Mouse (Mus musculus): ENCODE data around the gene Mepce. TPM values are rescaled to one million over a fixed set of nuclear protein-coding genes. Genes with fewer than 3 reads are reported as not detected.
A peak's percentile ranks its signal among the peaks of the same experiment; 100 is the strongest.

Mepce gene
- total and polyA plus RNA-seq, 3 experiments: 27.8 to 173 (median 53.9) TPM

DNA sequence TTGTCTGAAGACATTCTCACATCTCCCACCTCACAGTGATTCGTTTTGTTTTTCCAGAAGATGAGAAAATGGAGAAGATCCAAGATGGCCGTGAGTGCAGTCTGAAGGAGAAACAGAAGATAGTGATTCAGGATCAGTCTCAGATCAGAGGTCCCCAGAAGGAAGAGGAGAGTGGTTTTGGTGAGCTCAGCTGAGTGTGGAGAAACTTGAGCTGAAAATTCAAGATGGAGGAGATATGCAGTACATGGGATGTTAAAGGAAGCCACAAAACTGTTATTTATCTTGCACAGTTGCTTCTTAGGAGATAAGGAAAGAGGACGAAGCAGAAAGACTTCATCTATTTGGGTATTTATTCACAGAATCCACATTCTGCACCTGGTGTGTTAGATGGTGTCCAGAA is 13.5 kb upstream of the Mepce start:
- ATAC-seq (ENCODE audit: extremely low read depth, insufficient number of reproducible peaks, low FRiP score, poor library complexity, severe bottlenecking) (no peak), DNase-seq (ENCODE audit: low spot score) (no peak)
- Histone ChIP-seq H3K27me3 (ENCODE audit: insufficient read depth, low read length) (peaks cover 14% of the 10 kb centered on the region), H3K4me3 (ENCODE audit: low read depth, low read length) (no peak overlapping the region), H3K9me3 (replicated peaks) (no peaks in the 10 kb centered on the region), H3K4me1 (ENCODE audit: insufficient read depth, low read depth, low read length) (no peaks in the 10 kb centered on the region), H3K36me3 (replicated peaks) (no peaks in the 10 kb centered on the region)
- TF ChIP-seq TAL1 (conservative IDR thresholded peaks at IDR 0.05; ENCODE audit: low read depth, low read length) (no peak), GATA1 (IDR thresholded peaks at IDR 0.05; ENCODE audit: borderline replicate concordance, low read length) (no peak), CTCF (IDR thresholded peaks at IDR 0.05; ENCODE audit: low read depth, low read length) (no peak), POLR2AphosphoS5 (IDR thresholded peaks at IDR 0.05; ENCODE audit: insufficient replicate concordance, low read depth, low read length) (no peak), GATA2 (IDR thresholded peaks at IDR 0.05; ENCODE audit: borderline replicate concordance, low read depth, low read length) (no peak)

DNA sequence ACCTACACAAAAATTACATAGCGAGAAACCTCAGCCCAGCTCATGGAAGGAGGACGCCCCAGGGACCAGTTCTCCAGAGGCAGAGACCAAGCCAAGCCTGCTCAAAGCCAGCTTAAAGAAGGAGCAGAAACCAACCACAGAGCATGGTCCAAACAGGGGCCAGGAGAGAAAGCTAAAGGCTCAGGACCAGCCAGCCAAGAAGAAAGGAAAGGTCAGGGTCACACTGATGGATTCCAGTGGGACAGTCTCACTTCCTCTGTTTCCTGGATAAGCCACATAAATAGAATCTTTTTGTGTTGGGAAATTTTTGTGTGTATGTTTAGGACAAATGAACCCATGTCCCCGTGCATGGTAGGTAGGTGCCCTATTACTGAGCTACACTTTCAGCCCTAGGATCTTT is 9.2 kb upstream of the Mepce start:
- Histone ChIP-seq H3K4me1 (ENCODE audit: insufficient read depth, low read depth, low read length) (no peaks in the 10 kb centered on the region), H3K27me3 (ENCODE audit: insufficient read depth, low read length) (peaks cover 12% of the 10 kb centered on the region), H3K9me3 (replicated peaks) (no peaks in the 10 kb centered on the region), H3K4me3 (ENCODE audit: low read depth, low read length) (no peak overlapping the region), H3K36me3 (replicated peaks) (no peaks in the 10 kb centered on the region)
- DNase-seq (ENCODE audit: low spot score): no peak
- TF ChIP-seq POLR2AphosphoS5 (IDR thresholded peaks at IDR 0.05; ENCODE audit: insufficient replicate concordance, low read depth, low read length): no peak
- ATAC-seq (ENCODE audit: extremely low read depth, insufficient number of reproducible peaks, low FRiP score, poor library complexity, severe bottlenecking): no peak

DNA sequence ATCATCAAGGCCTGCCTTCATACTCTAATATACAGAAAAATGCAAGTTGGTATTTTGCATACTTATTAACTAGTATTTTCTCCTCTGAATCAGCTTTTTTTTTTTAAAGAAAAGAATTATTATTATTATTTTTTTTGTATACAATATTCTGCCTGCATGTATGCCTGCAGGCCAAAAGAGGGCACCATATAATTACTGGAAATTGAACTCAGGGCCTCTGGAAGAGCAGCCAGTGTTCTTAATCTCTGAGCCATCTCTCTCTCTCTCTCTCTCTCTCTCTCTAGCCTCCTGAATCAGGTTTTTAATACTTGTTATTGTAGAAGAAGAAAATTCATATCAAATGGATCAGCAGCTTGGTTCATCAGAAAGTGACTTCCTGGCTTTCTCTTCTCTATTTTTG is 4.1 kb upstream of the Mepce start:
- Histone ChIP-seq H3K36me3 (replicated peaks) (no peaks in the 10 kb centered on the region), H3K4me1 (ENCODE audit: insufficient read depth, low read depth, low read length) (peaks cover 11% of the 10 kb centered on the region), H3K27me3 (ENCODE audit: insufficient read depth, low read length) (peaks cover 8% of the 10 kb centered on the region), H3K4me3 (ENCODE audit: low read depth, low read length) (no peak overlapping the region), H3K9me3 (replicated peaks) (peaks cover 5% of the 10 kb centered on the region)
- TF ChIP-seq TAL1 (conservative IDR thresholded peaks at IDR 0.05; ENCODE audit: low read depth, low read length): no peak
- no peak for TF ChIP-seq GATA2 (IDR thresholded peaks at IDR 0.05; ENCODE audit: borderline replicate concordance, low read depth, low read length)
- no peak for TF ChIP-seq POLR2AphosphoS5 (IDR thresholded peaks at IDR 0.05; ENCODE audit: insufficient replicate concordance, low read depth, low read length)
- TF ChIP-seq CTCF (IDR thresholded peaks at IDR 0.05; ENCODE audit: low read depth, low read length): no peak
- no peak for TF ChIP-seq GATA1 (IDR thresholded peaks at IDR 0.05; ENCODE audit: borderline replicate concordance, low read length)
- DNase-seq (ENCODE audit: low spot score): no peak
- no peak for ATAC-seq (ENCODE audit: extremely low read depth, insufficient number of reproducible peaks, low FRiP score, poor library complexity, severe bottlenecking)

DNA sequence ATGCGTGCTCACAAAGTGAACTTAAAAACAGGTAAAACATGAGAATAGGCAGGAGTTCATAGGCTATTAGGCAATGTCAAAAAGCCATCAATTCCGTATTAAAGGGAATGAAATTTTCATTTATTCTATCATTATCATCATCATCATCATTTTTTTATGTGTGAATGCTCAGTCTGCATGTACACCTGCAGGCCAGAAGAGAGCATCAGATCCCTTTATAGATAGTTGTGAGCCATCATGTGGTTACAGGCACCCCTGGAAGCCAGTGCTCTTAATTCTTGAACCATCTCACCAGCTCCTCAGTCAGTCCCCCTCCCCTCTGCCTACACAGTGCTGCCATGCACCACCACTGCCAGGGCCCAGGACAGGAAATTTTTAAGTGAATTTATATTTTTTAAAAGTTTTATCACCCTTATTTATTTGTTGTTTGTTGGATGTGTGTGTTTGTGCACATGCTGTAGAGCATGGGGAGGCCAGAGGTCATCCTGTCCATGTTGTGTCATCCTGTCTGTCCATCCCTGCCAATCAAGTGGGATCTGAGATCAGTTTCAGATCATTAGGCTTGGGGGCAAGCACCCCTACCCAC is 1.6 kb upstream of the Mepce start:
- Histone ChIP-seq H3K4me1 (ENCODE audit: insufficient read depth, low read depth, low read length) (peaks cover 26% of the 10 kb centered on the region), H3K4me3 (ENCODE audit: low read depth, low read length) (no peak overlapping the region), H3K9me3 (replicated peaks) (peaks cover 5% of the 10 kb centered on the region), H3K27me3 (ENCODE audit: insufficient read depth, low read length) (peaks cover 4% of the 10 kb centered on the region; the same call in 1 of the 2 replicates), H3K36me3 (replicated peaks) (peaks cover 14% of the 10 kb centered on the region)
- TF ChIP-seq CTCF (IDR thresholded peaks at IDR 0.05; ENCODE audit: low read depth, low read length): no peak
- no peak for TF ChIP-seq GATA2 (IDR thresholded peaks at IDR 0.05; ENCODE audit: borderline replicate concordance, low read depth, low read length)
- TF ChIP-seq TAL1 (conservative IDR thresholded peaks at IDR 0.05; ENCODE audit: low read depth, low read length): no peak
- TF ChIP-seq GATA1 (IDR thresholded peaks at IDR 0.05; ENCODE audit: borderline replicate concordance, low read length): no peak
- no peak for TF ChIP-seq POLR2AphosphoS5 (IDR thresholded peaks at IDR 0.05; ENCODE audit: insufficient replicate concordance, low read depth, low read length)
- no peak for DNase-seq (ENCODE audit: low spot score)
- ATAC-seq (ENCODE audit: extremely low read depth, insufficient number of reproducible peaks, low FRiP score, poor library complexity, severe bottlenecking): no peak

DNA sequence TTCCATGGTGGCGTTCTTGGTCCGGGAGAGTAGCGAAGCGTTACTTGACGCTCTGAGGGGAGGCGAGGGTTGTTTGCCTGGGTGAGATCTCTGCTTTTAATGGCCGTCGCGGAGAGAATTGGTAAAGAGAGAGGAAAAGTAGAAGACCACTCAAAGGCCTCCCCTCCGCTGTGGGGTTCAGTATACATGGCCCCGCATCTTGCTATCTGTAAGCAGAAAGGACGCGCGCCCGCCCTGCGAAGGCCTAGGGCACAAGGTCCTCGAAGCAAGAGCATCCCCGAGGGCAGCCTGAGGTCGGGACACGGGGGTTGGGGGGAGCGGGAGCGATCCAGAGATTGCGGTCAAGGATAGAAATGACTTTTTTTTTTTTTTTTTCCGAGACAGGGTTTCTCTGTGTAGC is 716 bp upstream of the Mepce start:
- H3K4me1 ChIP-seq (ENCODE audit: insufficient read depth, low read depth, low read length): peaks cover 35% of the 10 kb centered on the region
- no peak for ATAC-seq (ENCODE audit: extremely low read depth, insufficient number of reproducible peaks, low FRiP score, poor library complexity, severe bottlenecking)
- H3K9me3 ChIP-seq (replicated peaks): peaks cover 5% of the 10 kb centered on the region
- peaks cover 22% of the 10 kb centered on the region for H3K36me3 ChIP-seq (replicated peaks)
- DNase-seq (ENCODE audit: low spot score): no peak
- TF ChIP-seq GATA1 (IDR thresholded peaks at IDR 0.05; ENCODE audit: borderline replicate concordance, low read length) (no peak), TAL1 (conservative IDR thresholded peaks at IDR 0.05; ENCODE audit: low read depth, low read length) (no peak), POLR2AphosphoS5 (IDR thresholded peaks at IDR 0.05; ENCODE audit: insufficient replicate concordance, low read depth, low read length) (no peak)
- H3K4me3 ChIP-seq (ENCODE audit: low read depth, low read length): peak overlapping the region; percentile 71; the same call in 1 of the 2 replicates
- peaks cover 4% of the 10 kb centered on the region; the same call in 1 of the 2 replicates for H3K27me3 ChIP-seq (ENCODE audit: insufficient read depth, low read length)

DNA sequence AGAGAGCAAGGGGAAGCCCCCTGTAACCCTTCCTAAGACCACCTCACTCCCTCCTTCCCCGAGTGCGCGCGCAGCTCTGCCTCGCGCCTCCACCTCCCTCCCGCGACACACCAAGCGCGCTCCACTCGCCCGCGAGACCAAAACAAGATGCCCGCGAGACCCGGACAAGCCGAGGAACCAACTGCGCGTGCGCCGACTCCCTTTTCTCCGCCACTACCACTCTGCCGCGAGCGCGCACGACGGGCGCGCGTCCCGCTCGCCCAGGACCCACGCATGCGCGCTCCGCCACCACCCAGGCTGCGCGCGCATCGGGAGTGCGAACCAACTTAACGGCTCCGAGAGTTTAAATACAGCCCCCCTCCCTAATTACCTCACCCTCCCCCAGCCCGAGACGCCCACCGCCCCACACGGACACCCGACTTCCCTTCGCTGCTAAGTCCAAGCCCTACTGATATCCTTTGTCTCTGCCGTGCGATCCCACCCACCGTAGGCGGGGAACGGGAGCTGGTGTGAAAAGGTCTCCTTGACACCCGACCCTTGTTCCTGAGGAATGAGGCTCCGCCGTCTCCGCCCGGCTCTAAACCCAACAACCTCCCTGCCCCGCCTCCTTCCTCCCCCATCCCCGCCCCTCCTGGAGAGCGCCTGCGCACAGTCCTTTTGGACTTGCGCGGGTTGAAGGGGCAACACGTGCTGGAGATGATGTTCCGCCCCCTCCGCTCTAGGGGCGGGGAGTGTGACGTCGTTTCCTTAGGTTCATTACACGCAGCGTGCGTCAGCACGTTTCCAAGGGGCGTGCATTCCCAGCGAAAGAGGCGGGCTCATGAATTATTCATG is 1.1 kb downstream of the Mepce start:
- Histone ChIP-seq H3K4me1 (ENCODE audit: insufficient read depth, low read depth, low read length) (peaks cover 53% of the 10 kb centered on the region), H3K4me3 (ENCODE audit: low read depth, low read length) (peak overlapping the region; percentile 78), H3K36me3 (replicated peaks) (peaks cover 41% of the 10 kb centered on the region), H3K9me3 (replicated peaks) (peaks cover 5% of the 10 kb centered on the region), H3K27me3 (ENCODE audit: insufficient read depth, low read length) (peaks cover 4% of the 10 kb centered on the region; the same call in 1 of the 2 replicates)
- peak; percentile 96 for DNase-seq (ENCODE audit: low spot score)
- TF ChIP-seq GATA1 (IDR thresholded peaks at IDR 0.05; ENCODE audit: borderline replicate concordance, low read length) (no peak), POLR2AphosphoS5 (IDR thresholded peaks at IDR 0.05; ENCODE audit: insufficient replicate concordance, low read depth, low read length) (peak; percentile 93)
- peak; percentile 89 for ATAC-seq (ENCODE audit: extremely low read depth, insufficient number of reproducible peaks, low FRiP score, poor library complexity, severe bottlenecking)
